Mouse (Mus musculus) gastrocnemius, postnatal 14 days (tissue): Measurements from ENCODE around the gene Fam13a. TPM values are rescaled to one million over a fixed set of nuclear protein-coding genes. Genes with fewer than 3 reads are reported as not detected.

Experiments used
- DNase-seq: peaks from one replicate; pipeline ENCODE4 v3.0.0; 2021; ENCODE audit warnings: mixed read lengths
- intact Hi-C: fragments of 180-260 bp; cut with DNase I; formaldehyde crosslinking; loops from one replicate; pipeline ENCODE4 v1.15.1; 2025; ENCODE audit warnings: low total_unique reads
- total RNA-seq, 2 experiments: library from RNA; stranded (reverse); gene quantifications; 2 replicates each; pipeline ENCODE4 v1.2.3; 2021

Fam13a gene
- total RNA-seq, 2 experiments from 2014 or later, result 7.7 to 8.5 TPM

- no peak for DNase-seq
- intact Hi-C loops, result no loop called here
Observed at GRCm38 (mm10) chr6:58904551-58904950, 119.8 kb downstream of the Fam13a start.

GRCm38 (mm10) chr6:58903171-58903570, 121.2 kb downstream of the Fam13a start:
- intact Hi-C loops, result no loop called here
- no peak for DNase-seq

GRCm38 (mm10) chr6:58900536-58900935, 123.8 kb downstream of the Fam13a start:
- DNase-seq, result no peak
- intact Hi-C loops, result no loop called here

GRCm38 (mm10) chr6:58899076-58899475, 125.3 kb downstream of the Fam13a start:
- no peak for DNase-seq
- intact Hi-C loops, result no loop called here

- no peak for DNase-seq
- intact Hi-C loops, result no loop called here
Observed at GRCm38 (mm10) chr6:58896648-58897047, 127.7 kb downstream of the Fam13a start.

- DNase-seq, result no peak
- intact Hi-C loops, result no loop called here
Observed at GRCm38 (mm10) chr6:58894994-58895393, 129.4 kb downstream of the Fam13a start.

- DNase-seq, result no peak
- intact Hi-C loops, result no loop called here
Observed at GRCm38 (mm10) chr6:58893307-58893706, 131.0 kb downstream of the Fam13a start.

GRCm38 (mm10) chr6:58889917-58890316, 134.4 kb downstream of the Fam13a start:
- intact Hi-C loops, result no loop called here
- DNase-seq, result no peak

GRCm38 (mm10) chr6:58882271-58882670, 142.1 kb downstream of the Fam13a start:
- intact Hi-C loops, result no loop called here
- no peak for DNase-seq

Other genes starting within 250 kb of the Fam13a start
- 10 to 100 TPM; 50.8 to 58.8 TPM for gene Herc3, start 193.1 kb downstream of the Fam13a start, total RNA-seq
- gene Nap1l5, start 117.5 kb downstream of the Fam13a start, total RNA-seq, result under 1 TPM; 0.16 to 0.18 TPM
- gene Tigd2, start 184.3 kb upstream of the Fam13a start, total RNA-seq, result 1 to 10 TPM; 8.2 to 8.6 TPM